Mouse (Mus musculus) neural tube, embryonic 14.5 days (tissue): Measurements from ENCODE around the gene Nedd8. TPM values are rescaled to one million over a fixed set of nuclear protein-coding genes. Genes with fewer than 3 reads are reported as not detected.

Experiments
- ATAC-seq: fragments of 200-750 bp; cut with Nextera tagmentation; 2 replicates; pipeline ENCODE4 v1.8.0; 2017; ENCODE audit warnings: low read depth, mild to moderate bottlenecking, moderate TSS enrichment, moderate library complexity
- H3K27ac ChIP-seq: fragments of 300-500 bp; sonication (generic); 2 replicates; pipeline ENCODE4 v1.5.1; 2014; ENCODE audit warnings: low read depth, mild to moderate bottlenecking, control low read depth, low read length, moderate library complexity, mixed read lengths
- H3K27me3 ChIP-seq: fragments of 300-500 bp; sonication (generic); 2 replicates; pipeline ENCODE4 v1.6.1; 2014; ENCODE audit warnings: low read length; ENCODE audit not compliant: control insufficient read depth, insufficient read depth
- H3K36me3 ChIP-seq: fragments of 300-500 bp; sonication (generic); 2 replicates; pipeline ENCODE4 v1.6.1; 2014; ENCODE audit warnings: low read length, mixed read lengths; ENCODE audit not compliant: control insufficient read depth, insufficient read depth
- H3K4me1 ChIP-seq: fragments of 300-500 bp; sonication (generic); 2 replicates; pipeline ENCODE4 v1.6.1; 2014; ENCODE audit warnings: low read length; ENCODE audit not compliant: control insufficient read depth, insufficient read depth
- H3K4me2 ChIP-seq: fragments of 300-500 bp; sonication (generic); 2 replicates; pipeline ENCODE4 v1.6.1; 2014; ENCODE audit warnings: mild to moderate bottlenecking, low read depth, low read length, control low read depth
- H3K4me3 ChIP-seq: fragments of 300-500 bp; sonication (generic); 2 replicates; pipeline ENCODE4 v1.5.1; 2014; ENCODE audit warnings: low read depth, low read length, control low read depth, mixed read lengths
- H3K9ac ChIP-seq: fragments of 300-500 bp; sonication (generic); replicated peaks from 2 replicates; pipeline ENCODE4 v1.6.1; 2014; ENCODE audit warnings: low read depth, mild to moderate bottlenecking, control low read depth, low read length, mixed read lengths
- H3K9me3 ChIP-seq: fragments of 300-500 bp; sonication (generic); 2 replicates; pipeline ENCODE4 v1.6.1; 2016; ENCODE audit warnings: low read length; ENCODE audit not compliant: control insufficient read depth
- WGBS: fragments of 180-500 bp; shearing (Covaris S2); extraction: QIAGEN DNeasy Blood & Tissue Kit; methylation state at CpG from one replicate; pipeline ENCODE4 v1.1.7; 2014; 5-methylcytosine and 5-hydroxymethylcytosine counted together
- polyA plus RNA-seq: library from polyadenylated mRNA; unstranded; fragments of >200 nt; fragmentation: Nextera tagmentation; extraction: Ambion mirVana; gene quantifications from 2 replicates; pipeline ENCODE4 v1.2.1, GENCODE M21; 2014

Nedd8 gene
- polyA plus RNA-seq, 1 experiment from 2014 or later = 603 TPM

GRCm38 (mm10) chr14:55656935-55657334 is 15.0 kb downstream of the Nedd8 start:
- Histone ChIP-seq H3K36me3 (peaks cover 3% of the 10 kb centered on the region; the same call in 1 of the 2 replicates), H3K9me3 (no peaks in the 10 kb centered on the region), H3K9ac (no peak overlapping the region), H3K4me2 (no peak overlapping the region), H3K4me3 (no peak overlapping the region), H3K27ac (no peak overlapping the region), H3K4me1 (peaks cover 9% of the 10 kb centered on the region; the same call in 1 of the 2 replicates), H3K27me3 (no peaks in the 10 kb centered on the region)
- WGBS = 87% methylated on average over 3 of the region's 3 CpGs
- no peak for ATAC-seq

DNA sequence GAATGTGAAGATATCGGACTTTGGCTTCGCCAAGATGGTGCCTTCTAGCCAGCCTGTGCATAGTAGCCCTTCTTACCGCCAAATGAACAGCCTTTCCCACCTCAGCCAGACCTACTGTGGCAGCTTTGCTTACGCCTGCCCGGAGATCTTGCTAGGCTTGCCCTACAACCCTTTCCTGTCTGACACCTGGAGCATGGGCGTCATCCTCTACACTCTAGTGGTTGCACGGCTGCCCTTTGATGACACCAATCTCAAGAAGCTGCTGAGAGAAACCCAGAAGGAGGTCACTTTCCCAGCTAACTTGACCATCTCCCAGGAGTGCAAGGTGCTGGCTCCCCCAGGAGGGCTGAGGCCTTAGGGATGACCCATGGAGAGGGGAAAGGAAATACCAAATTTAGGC is 20.4 kb downstream of the Nedd8 start:
- ATAC-seq = no peak
- H3K4me2 ChIP-seq = no peak overlapping the region
- H3K4me3 ChIP-seq = no peak overlapping the region
- 88% methylated on average over 7 of the region's 7 CpGs for WGBS
- no peaks in the 10 kb centered on the region for H3K36me3 ChIP-seq
- no peak overlapping the region for H3K27ac ChIP-seq
- no peaks in the 10 kb centered on the region for H3K9me3 ChIP-seq
- H3K4me1 ChIP-seq = no peaks in the 10 kb centered on the region
- no peaks in the 10 kb centered on the region for H3K27me3 ChIP-seq
- no peak overlapping the region for H3K9ac ChIP-seq

DNA sequence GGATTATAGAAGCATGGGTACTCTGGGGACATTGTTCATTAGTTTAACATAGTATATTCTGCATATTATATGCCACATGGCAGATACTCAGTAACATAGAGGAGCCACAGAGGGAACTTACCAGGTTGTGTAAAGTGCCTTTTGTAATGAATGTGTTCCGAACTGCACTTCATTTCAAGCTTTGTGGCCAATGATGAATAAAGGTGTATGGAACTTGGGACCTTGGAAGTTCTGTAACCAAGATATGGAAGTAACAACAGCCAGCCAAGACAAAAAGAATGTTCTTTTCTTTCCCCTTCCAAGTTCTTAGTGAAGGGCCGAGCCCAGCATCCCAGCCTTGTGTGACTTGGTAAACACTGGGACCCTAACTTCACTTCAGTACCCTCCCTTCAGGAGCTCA is 22.0 kb downstream of the Nedd8 start, which contains the start of gene Tssk4:
Tssk4 (plus strand) TSS at position 301 of the 400 bp plus-strand sequence.
- Histone ChIP-seq H3K27me3 (no peaks in the 10 kb centered on the region), H3K4me1 (peaks cover 1% of the 10 kb centered on the region; the same call in 1 of the 2 replicates), H3K27ac (no peak within 1 kb of the TSS), H3K4me3 (no peak within 1 kb of the TSS), H3K36me3 (no peaks in the 10 kb centered on the region), H3K4me2 (no peak within 1 kb of the TSS), H3K9ac (no peak within 1 kb of the TSS), H3K9me3 (no peaks in the 10 kb centered on the region)
- ATAC-seq = no peak
- WGBS = 91% methylated on average over 2 of the region's 2 CpGs

DNA sequence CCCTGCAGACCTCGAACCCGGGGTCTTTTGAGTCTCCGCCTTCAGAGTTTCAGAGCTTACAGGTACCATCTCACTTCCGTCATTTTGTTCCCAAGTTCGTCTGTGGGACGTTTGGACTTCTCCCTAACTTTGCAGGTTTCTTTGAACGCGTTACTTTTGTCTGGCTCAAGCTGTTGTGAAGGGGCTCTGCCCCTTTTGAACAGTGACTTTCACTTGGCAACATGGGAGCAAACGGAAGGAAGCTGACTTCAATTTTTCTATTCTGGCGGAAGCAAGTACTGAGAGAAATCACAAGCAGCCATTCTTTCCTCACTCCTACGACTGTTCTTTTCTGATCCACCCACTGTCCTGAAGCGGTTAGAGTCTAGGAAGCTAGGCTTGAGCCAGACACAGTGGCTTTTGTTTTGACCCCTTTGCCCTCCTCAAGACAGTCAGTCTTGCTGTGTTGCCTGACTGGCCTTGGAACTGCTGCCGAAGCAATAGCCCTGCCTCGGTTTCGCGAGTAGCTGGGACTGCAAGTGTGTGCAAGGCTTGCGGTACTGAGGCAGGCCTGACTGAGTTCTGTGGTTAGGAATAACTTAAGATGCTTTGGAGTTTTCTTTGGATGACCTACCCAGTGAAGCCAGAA is 27.5 kb downstream of the Nedd8 start:
- peaks cover 14% of the 10 kb centered on the region; the same call in 1 of the 2 replicates for H3K4me1 ChIP-seq
- no peak for ATAC-seq
- peak overlapping the region; percentile 81 for H3K4me2 ChIP-seq
- H3K27me3 ChIP-seq = no peaks in the 10 kb centered on the region
- no peaks in the 10 kb centered on the region for H3K9me3 ChIP-seq
- peaks cover 10% of the 10 kb centered on the region; the same call in 1 of the 2 replicates for H3K36me3 ChIP-seq
- WGBS = 30% methylated on average over 17 of the region's 17 CpGs
- H3K9ac ChIP-seq = peak overlapping the region; percentile 92; the same call in 1 of the 2 replicates
- H3K27ac ChIP-seq = no peak overlapping the region
- H3K4me3 ChIP-seq = peak overlapping the region; percentile 95

- whole genome bisulfite sequencing = under 1% methylated on average over 86 of the region's 89 CpGs
- ATAC-seq = peak; percentile 88
These were observed 28.6 kb downstream of the Nedd8 start, which contains the start of gene Tm9sf1 for GRCm38 (mm10) chr14:55643060-55643907. TSS of gene Tm9sf1 (minus strand) at chr14:55643806.

DNA sequence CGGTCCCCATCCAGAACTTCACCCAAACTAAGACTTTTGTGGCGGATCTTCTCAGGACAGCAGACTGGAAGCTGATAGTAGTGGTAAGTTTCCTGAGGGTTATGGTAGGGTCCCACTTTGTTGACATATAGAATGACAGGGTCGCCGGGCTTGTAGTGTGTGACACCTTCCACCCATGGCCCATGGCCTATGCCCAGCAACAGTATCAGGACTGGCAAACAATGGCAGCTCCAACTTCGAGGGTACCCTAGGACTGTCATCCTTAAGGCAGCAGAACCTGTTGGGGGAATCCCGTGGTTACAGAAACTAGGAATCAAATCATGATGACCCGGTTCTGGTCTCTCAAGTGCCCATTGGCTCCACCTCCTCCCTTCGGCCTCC is 29.3 kb downstream of the Nedd8 start:
- Histone ChIP-seq H3K4me2 (peak overlapping the region; percentile 81), H3K4me1 (peaks cover 14% of the 10 kb centered on the region; the same call in 1 of the 2 replicates), H3K9ac (peak overlapping the region; percentile 92), H3K4me3 (peak overlapping the region; percentile 95), H3K36me3 (peaks cover 17% of the 10 kb centered on the region; the same call in 1 of the 2 replicates), H3K9me3 (no peaks in the 10 kb centered on the region), H3K27ac (peak overlapping the region; percentile 98; the same call in 1 of the 2 replicates), H3K27me3 (no peaks in the 10 kb centered on the region)
- ATAC-seq = peak; percentile 54
- 20% methylated on average over 8 of the region's 8 CpGs for WGBS

More at GRCm38 (mm10) chr14:55643060-55643907, 28.6 kb downstream of the Nedd8 start, which contains the start of gene Tm9sf1:
- Histone ChIP-seq H3K27me3 (no peaks in the 10 kb centered on the region), H3K4me3 (peak within 1 kb of the TSS; percentile 95), H3K4me1 (peaks cover 14% of the 10 kb centered on the region; the same call in 1 of the 2 replicates), H3K36me3 (peaks cover 15% of the 10 kb centered on the region; the same call in 1 of the 2 replicates), H3K4me2 (peak within 1 kb of the TSS; percentile 81), H3K9me3 (no peaks in the 10 kb centered on the region), H3K9ac (peak within 1 kb of the TSS; percentile 92), H3K27ac (peak within 1 kb of the TSS; percentile 98)

DNA sequence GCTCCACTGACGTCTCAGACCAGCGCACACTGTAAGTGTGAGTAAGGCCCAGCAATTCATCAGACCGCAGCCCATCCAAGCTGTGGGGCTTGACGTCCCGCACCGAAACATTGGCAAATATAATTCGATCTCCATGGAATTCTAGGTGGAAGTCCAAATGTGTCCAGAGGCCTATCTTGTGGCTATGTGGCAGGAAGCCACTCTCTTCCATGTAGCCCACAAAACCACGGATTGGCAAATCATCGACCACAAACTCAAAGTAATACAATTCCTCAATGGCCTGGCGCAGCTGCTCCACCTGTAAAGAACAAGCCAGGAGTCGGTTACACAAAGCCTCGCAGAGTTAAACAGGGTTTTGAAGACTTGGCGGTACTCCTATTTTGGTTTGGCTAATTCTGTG is 30.6 kb downstream of the Nedd8 start:
- H3K9ac ChIP-seq = no peak overlapping the region
- peaks cover 14% of the 10 kb centered on the region; the same call in 1 of the 2 replicates for H3K4me1 ChIP-seq
- H3K4me3 ChIP-seq = no peak overlapping the region
- peaks cover 20% of the 10 kb centered on the region; the same call in 1 of the 2 replicates for H3K36me3 ChIP-seq
- no peak overlapping the region for H3K27ac ChIP-seq
- H3K9me3 ChIP-seq = no peaks in the 10 kb centered on the region
- H3K27me3 ChIP-seq = no peaks in the 10 kb centered on the region
- ATAC-seq = no peak
- H3K4me2 ChIP-seq = no peak overlapping the region
- 95% methylated on average over 13 of the region's 13 CpGs for WGBS

DNA sequence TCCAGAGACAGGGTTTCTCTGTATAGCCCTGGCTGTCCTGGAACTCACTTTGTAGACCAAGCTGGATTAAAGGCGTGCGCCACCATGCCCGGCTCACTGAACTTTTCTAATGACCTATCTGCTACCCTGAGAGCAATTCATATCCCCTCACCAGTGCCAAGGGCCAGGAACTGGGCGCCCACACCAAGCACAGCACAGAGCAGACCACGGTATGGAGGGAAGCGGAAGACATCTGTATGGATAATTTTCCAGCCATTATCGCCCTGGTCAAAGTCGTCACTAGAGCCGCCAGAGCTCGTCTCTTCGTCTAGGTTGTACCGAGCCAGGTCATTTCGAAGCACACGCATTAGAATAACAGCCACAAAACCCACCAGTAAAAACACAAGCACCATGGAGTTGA is 31.1 kb downstream of the Nedd8 start:
- peaks cover 14% of the 10 kb centered on the region; the same call in 1 of the 2 replicates for H3K4me1 ChIP-seq
- no peak overlapping the region for H3K9ac ChIP-seq
- no peak overlapping the region for H3K4me2 ChIP-seq
- no peak overlapping the region for H3K4me3 ChIP-seq
- no peak overlapping the region for H3K27ac ChIP-seq
- WGBS = 97% methylated on average over 14 of the region's 14 CpGs
- no peaks in the 10 kb centered on the region for H3K27me3 ChIP-seq
- no peaks in the 10 kb centered on the region for H3K9me3 ChIP-seq
- ATAC-seq = no peak
- peaks cover 23% of the 10 kb centered on the region; the same call in 1 of the 2 replicates for H3K36me3 ChIP-seq
